ENCODE assay signal across 18 mouse cellular contexts in genomic region chr5:98306528-98306927, GRCm38 (mm10). TPM values are rescaled to one million over a fixed set of nuclear protein-coding genes. Genes with fewer than 3 reads are reported as not detected.
DNase-seq lines count a peak whose midpoint lies in the region; ATAC-seq lines count a peak whose summit lies in the region.
"Had no signal": no experiment of that assay in that cellular context is flagged by ENCODE, and none has a peak within 500 bp of the region (broad histone marks: within the 10 kb centered on the region; RNA-seq: fewer than 3 reads in every experiment).

No protein-coding gene starts in this region.

- H3K36me3 ChIP-seq in hindbrain, embryonic 13.5 days, result no peaks in the 10 kb centered on the region
- no peaks in the 10 kb centered on the region for H3K36me3 ChIP-seq in hindbrain, embryonic 12.5 days
- H3K36me3 ChIP-seq in neural tube, embryonic 13.5 days, result no peaks in the 10 kb centered on the region
- no peaks in the 10 kb centered on the region for H3K36me3 ChIP-seq in limb, embryonic 13.5 days
- H3K36me3 ChIP-seq in liver, embryonic 11.5 days (ENCODE audit: control insufficient read depth, insufficient read depth, low read length), result no peaks in the 10 kb centered on the region
- H3K36me3 ChIP-seq: embryonic facial prominence, embryonic 13.5 days; liver, embryonic 15.5 days; stomach, embryonic 15.5 days had no signal

- WGBS in hindbrain, embryonic 13.5 days, result 41% methylated on average over 9 of the region's 9 CpGs
- 53% methylated on average over 9 of the region's 9 CpGs for WGBS in hindbrain, embryonic 12.5 days
- 17% methylated on average over 9 of the region's 9 CpGs for WGBS in neural tube, embryonic 13.5 days
- 55% methylated on average over 9 of the region's 9 CpGs for WGBS in limb, embryonic 13.5 days
- 67% methylated on average over 9 of the region's 9 CpGs for WGBS in liver, embryonic 11.5 days

- H3K9ac ChIP-seq in hindbrain, embryonic 13.5 days, result no peak overlapping the region
- H3K9ac ChIP-seq in hindbrain, embryonic 12.5 days, result no peak overlapping the region
- H3K9ac ChIP-seq in neural tube, embryonic 13.5 days, result no peak overlapping the region
- H3K9ac ChIP-seq in limb, embryonic 13.5 days, result no peak overlapping the region
- no peak overlapping the region for H3K9ac ChIP-seq in liver, embryonic 11.5 days (ENCODE audit: low read depth, low read length)
- H3K9ac ChIP-seq: embryonic facial prominence, embryonic 13.5 days; liver, embryonic 15.5 days; stomach, embryonic 15.5 days had no signal

- no peak overlapping the region for H3K4me3 ChIP-seq in hindbrain, embryonic 13.5 days
- no peak overlapping the region for H3K4me3 ChIP-seq in hindbrain, embryonic 12.5 days
- no peak overlapping the region for H3K4me3 ChIP-seq in neural tube, embryonic 13.5 days
- H3K4me3 ChIP-seq in limb, embryonic 13.5 days, result no peak overlapping the region
- H3K4me3 ChIP-seq in liver, embryonic 11.5 days (ENCODE audit: low read depth, low read length), result no peak overlapping the region
- H3K4me3 ChIP-seq: embryonic facial prominence, embryonic 13.5 days; heart, adult 2 months; liver, embryonic 15.5 days; stomach, embryonic 15.5 days had no signal

- no peaks in the 10 kb centered on the region for H3K9me3 ChIP-seq in hindbrain, embryonic 13.5 days
- no peaks in the 10 kb centered on the region for H3K9me3 ChIP-seq in hindbrain, embryonic 12.5 days (replicated peaks)
- H3K9me3 ChIP-seq in neural tube, embryonic 13.5 days, result no peaks in the 10 kb centered on the region
- H3K9me3 ChIP-seq in limb, embryonic 13.5 days, result no peaks in the 10 kb centered on the region
- H3K9me3 ChIP-seq in liver, embryonic 11.5 days (ENCODE audit: control insufficient read depth, low read length), result no peaks in the 10 kb centered on the region
- H3K9me3 ChIP-seq: embryonic facial prominence, embryonic 13.5 days; liver, embryonic 15.5 days; stomach, embryonic 15.5 days had no signal

- H3K4me1 ChIP-seq in hindbrain, embryonic 13.5 days (replicated peaks), result peaks cover 4% of the 10 kb centered on the region
- no peaks in the 10 kb centered on the region for H3K4me1 ChIP-seq in hindbrain, embryonic 12.5 days
- peaks cover 4% of the 10 kb centered on the region for H3K4me1 ChIP-seq in neural tube, embryonic 13.5 days (replicated peaks)
- no peaks in the 10 kb centered on the region for H3K4me1 ChIP-seq in limb, embryonic 13.5 days
- no peaks in the 10 kb centered on the region for H3K4me1 ChIP-seq in liver, embryonic 11.5 days (replicated peaks; ENCODE audit: control insufficient read depth, insufficient read depth, low read length)
- H3K4me1 ChIP-seq: embryonic facial prominence, embryonic 13.5 days; liver, embryonic 15.5 days; stomach, embryonic 15.5 days had no signal

- H3K27me3 ChIP-seq in hindbrain, embryonic 13.5 days, result no peaks in the 10 kb centered on the region
- no peaks in the 10 kb centered on the region for H3K27me3 ChIP-seq in hindbrain, embryonic 12.5 days
- H3K27me3 ChIP-seq in neural tube, embryonic 13.5 days, result no peaks in the 10 kb centered on the region
- peaks cover 2% of the 10 kb centered on the region; the same call in 1 of the 2 replicates for H3K27me3 ChIP-seq in limb, embryonic 13.5 days
- H3K27me3 ChIP-seq in liver, embryonic 11.5 days (replicated peaks; ENCODE audit: control insufficient read depth, insufficient read depth, low read length), result no peaks in the 10 kb centered on the region
- H3K27me3 ChIP-seq: liver, embryonic 15.5 days; stomach, embryonic 15.5 days had no signal

- ATAC-seq in hindbrain, embryonic 13.5 days (ENCODE audit: low FRiP score), result no peak
- no peak for ATAC-seq in hindbrain, embryonic 12.5 days (ENCODE audit: low FRiP score)
- ATAC-seq in neural tube, embryonic 13.5 days (ENCODE audit: low read depth), result no peak
- peak; percentile 67; the same call in 1 of the 2 replicates for ATAC-seq in limb, embryonic 13.5 days (ENCODE audit: low FRiP score, low read depth)
- ATAC-seq in liver, embryonic 11.5 days (replicated peaks; ENCODE audit: low FRiP score), result no peak
- ATAC-seq: CD4-positive, CD25-positive, alpha-beta regulatory T cell, adult 4 months; inflammation-experienced regulatory T-cells, adult 6 months had no signal

- no peak for DNase-seq in neural tube, embryonic 10.5 days (ENCODE audit: extremely low spot score, low spot score)
- no peak for DNase-seq in right cerebral cortex, postnatal 14 days
- no peak for DNase-seq in liver, embryonic 11.5 days (ENCODE audit: low spot score)
- DNase-seq: adrenal gland, postnatal 25 days; cerebellum, postnatal 10 days; heart, adult 2 months; kidney, postnatal 14 days; spleen, adult 18-20 months had no signal

- peak overlapping the region; percentile 13; the same call in 1 of the 2 replicates for H3K4me2 ChIP-seq in hindbrain, embryonic 13.5 days
- no peak overlapping the region for H3K4me2 ChIP-seq in hindbrain, embryonic 12.5 days (replicated peaks)
- peak overlapping the region; percentile 30 for H3K4me2 ChIP-seq in neural tube, embryonic 13.5 days
- H3K4me2 ChIP-seq in limb, embryonic 13.5 days (replicated peaks), result no peak overlapping the region
- no peak overlapping the region for H3K4me2 ChIP-seq in liver, embryonic 11.5 days
- H3K4me2 ChIP-seq: embryonic facial prominence, embryonic 13.5 days; liver, embryonic 15.5 days; stomach, embryonic 15.5 days had no signal

- no peak overlapping the region for H3K27ac ChIP-seq in hindbrain, embryonic 13.5 days
- H3K27ac ChIP-seq in hindbrain, embryonic 12.5 days, result no peak overlapping the region
- no peak overlapping the region for H3K27ac ChIP-seq in neural tube, embryonic 13.5 days (replicated peaks)
- H3K27ac ChIP-seq in limb, embryonic 13.5 days, result no peak overlapping the region
- H3K27ac ChIP-seq in liver, embryonic 11.5 days (ENCODE audit: low read depth, low read length), result no peak overlapping the region
- H3K27ac ChIP-seq: embryonic facial prominence, embryonic 13.5 days; heart, adult 2 months; liver, embryonic 15.5 days; stomach, embryonic 15.5 days had no signal

RNA-seq across cellular contexts. Expression of gene Cfap299, which starts 22.6 kb away (rescaled TPM):
- 1.2 and 2.7 TPM in 2 replicates for polyA plus RNA-seq in hindbrain, embryonic 13.5 days (2015; fragmentation: Nextera tagmentation; extraction: Ambion mirVana)
- 1.7 and 2.9 TPM in 2 replicates for polyA plus RNA-seq in hindbrain, embryonic 12.5 days (2016; fragmentation: Nextera tagmentation; extraction: Ambion mirVana)
- 0.61 TPM in 2 replicates for polyA plus RNA-seq in neural tube, embryonic 13.5 days (2015; fragmentation: Nextera tagmentation; extraction: Ambion mirVana)
- polyA plus RNA-seq in limb, embryonic 13.5 days (2015; fragmentation: Nextera tagmentation; extraction: Ambion mirVana), result 0.23 and 0.46 TPM in 2 replicates
- polyA plus RNA-seq in liver, embryonic 11.5 days (2014; fragmentation: Nextera tagmentation; extraction: Ambion mirVana), result 0.70 TPM in 1 of 2 replicates, not detected in the other
- polyA plus RNA-seq: CD4-positive, CD25-positive, alpha-beta regulatory T cell, adult 4 months; heart, adult 2 months; inflammation-experienced regulatory T-cells, adult 6 months; liver, embryonic 15.5 days had no signal

RNA-seq across cellular contexts. Expression of gene Fgf5, which starts 52.5 kb away (rescaled TPM):
- 0.71 and 1.5 TPM in 2 replicates for polyA plus RNA-seq in hindbrain, embryonic 13.5 days (2015; fragmentation: Nextera tagmentation; extraction: Ambion mirVana)
- 0.75 and 1.2 TPM in 2 replicates for polyA plus RNA-seq in hindbrain, embryonic 12.5 days (2016; fragmentation: Nextera tagmentation; extraction: Ambion mirVana)
- polyA plus RNA-seq in neural tube, embryonic 13.5 days (2015; fragmentation: Nextera tagmentation; extraction: Ambion mirVana), result 1.3 and 2.2 TPM in 2 replicates
- polyA plus RNA-seq in limb, embryonic 13.5 days (2015; fragmentation: Nextera tagmentation; extraction: Ambion mirVana), result 1.0 and 1.4 TPM in 2 replicates
- 2.3 and 2.8 TPM in 2 replicates for polyA plus RNA-seq in liver, embryonic 11.5 days (2014; fragmentation: Nextera tagmentation; extraction: Ambion mirVana)
- polyA plus RNA-seq: CD4-positive, CD25-positive, alpha-beta regulatory T cell, adult 4 months; heart, adult 2 months; heart, postnatal 0 days; inflammation-experienced regulatory T-cells, adult 6 months had no signal

Comparison
In these comparisons a context has a peak if more than half of its experiments do, and no peak if none do; other contexts are left out.
1. H3K4me2 ChIP-seq: peak in hindbrain, embryonic 13.5 days (single experiment) and neural tube, embryonic 13.5 days (single experiment); none in hindbrain, embryonic 12.5 days (single experiment), limb, embryonic 13.5 days (single experiment) and liver, embryonic 11.5 days (single experiment).